Comparison of ENCODE assay signal across 8 mouse cellular contexts in the genomic region with DNA sequence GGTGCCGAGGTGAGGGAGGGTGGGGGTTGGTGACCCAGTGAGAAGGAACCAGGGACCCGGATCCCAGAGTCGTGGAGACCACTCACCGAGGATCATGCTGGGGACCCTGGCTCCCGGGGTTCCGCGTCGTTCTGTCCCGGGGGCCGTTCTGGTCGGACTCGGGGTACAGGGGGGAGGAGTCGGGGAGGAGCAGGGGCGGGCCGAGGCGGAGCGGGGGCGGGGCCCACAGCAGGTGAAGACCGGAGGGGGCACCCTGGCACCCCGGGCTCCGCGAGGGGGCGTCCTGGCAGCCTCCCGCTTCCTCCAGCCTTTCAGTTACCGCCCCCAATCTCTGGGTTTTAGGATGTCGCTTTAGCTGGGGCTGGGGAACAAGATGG. TPM values are rescaled to one million over a fixed set of nuclear protein-coding genes. Genes with fewer than 3 reads are reported as not detected.
A peak's percentile ranks its signal among the peaks of the same experiment; 100 is the strongest.
DNase-seq lines count a peak whose midpoint lies in the region; ATAC-seq and TF ChIP-seq lines count a peak whose summit lies in the region.

A gene (minus strand): TSS at position 133 of the 377 bp plus-strand sequence.

- peak; percentile 40 to 54; a peak in 1 of 4 replicates for TF ChIP-seq POLR2A in MEL (IDR thresholded peaks at IDR 0.05; ENCODE audit: control insufficient read depth in 1 of 2, insufficient read depth in 1 of 2, low read depth in 1 of 2, low read length in 2 of 2, poor library complexity in 1 of 2)
- TF ChIP-seq POLR2A in embryonic fibroblast, embryonic 13.5 days (IDR thresholded peaks at IDR 0.05; ENCODE audit: low read depth, low read length): peak; percentile 48

- peak in 2 of 3 experiments; percentile 34 to 46; a peak in 4 of 6 replicates for TF ChIP-seq CTCF in MEL (IDR thresholded peaks at IDR 0.05 in 2 of 3, conservative IDR thresholded peaks at IDR 0.05 in 1 of 3; ENCODE audit: control insufficient read depth in 1 of 3, insufficient read depth in 1 of 3, low read depth in 2 of 3, low read length in 3 of 3, poor library complexity in 1 of 3, severe bottlenecking in 1 of 3)
- TF ChIP-seq CTCF in embryonic fibroblast, embryonic 13.5 days (IDR thresholded peaks at IDR 0.05; ENCODE audit: borderline replicate concordance, insufficient read depth, low read length): no peak

- peaks cover 0 to 12% of the 10 kb centered on the region in 2 experiments; a peak in 3 of 4 replicates for H3K36me3 ChIP-seq in MEL (ENCODE audit: control insufficient read depth in 1 of 2, insufficient read depth in 2 of 2, low read length in 2 of 2)

- peak; percentile 68 for DNase-seq in CD4-positive helper T cell, adult 2 months (ENCODE audit: low read depth, low spot score)
- DNase-seq in MEL (ENCODE audit: low read depth, low spot score): peak; percentile 78
- peak in 1 of 2 experiments; percentile 54 for DNase-seq in heart, postnatal 14 days
- peak; percentile 59 to 76 for DNase-seq in layer of hippocampus, postnatal 10 days (ENCODE audit: low spot score in 2 of 2)
- peak; percentile 43 for DNase-seq in lung, postnatal 14 days
- peak; percentile 84 for DNase-seq in right cerebral cortex, postnatal 25 days

- H3K79me2 ChIP-seq in MEL (ENCODE audit: control insufficient read depth, insufficient read depth, low read length, poor library complexity): peaks cover 15% of the 10 kb centered on the region

- no peak for TF ChIP-seq EP300 in MEL (IDR thresholded peaks at IDR 0.05; ENCODE audit: low read depth in 1 of 2, low read length in 2 of 2)

- ATAC-seq in cerebellum, adult (ENCODE audit: insufficient number of reproducible peaks, low FRiP score, low TSS enrichment): no peak

- H3K4me3 ChIP-seq in MEL (ENCODE audit: control insufficient read depth in 1 of 2, insufficient read depth in 1 of 2, low read depth in 2 of 2, low read length in 2 of 2): peak within 1 kb of the TSS; percentile 71 to 82
- H3K4me3 ChIP-seq in embryonic fibroblast, embryonic 13.5 days (ENCODE audit: insufficient read depth, low read length): peak within 1 kb of the TSS; percentile 43

- intact Hi-C loops in heart, postnatal 14 days (cut with DNase I): no loop called here

- TF ChIP-seq RAD21 in MEL (IDR thresholded peaks at IDR 0.05; ENCODE audit: low read depth, low read length): no peak

- H3K9ac ChIP-seq in MEL (ENCODE audit: control insufficient read depth, low read depth, low read length, poor library complexity, severe bottlenecking): peak within 1 kb of the TSS; percentile 72

- peaks cover 0 to 18% of the 10 kb centered on the region in 2 experiments; a peak in 3 of 4 replicates for H3K4me1 ChIP-seq in MEL (ENCODE audit: control insufficient read depth in 1 of 2, insufficient read depth in 2 of 2, low read length in 2 of 2)
- H3K4me1 ChIP-seq in embryonic fibroblast, embryonic 13.5 days (ENCODE audit: control insufficient read depth, insufficient read depth, low read length): 0 out of 2 replicates have a peak, but pooled peaks cover 9% of the 10 kb centered on the region

- peak within 1 kb of the TSS; percentile 87 for H3K27ac ChIP-seq in MEL (ENCODE audit: control insufficient read depth, low read depth, low read length)
- no peak within 1 kb of the TSS for H3K27ac ChIP-seq in embryonic fibroblast, embryonic 13.5 days (ENCODE audit: insufficient read depth, low read length)

- H3K9me3 ChIP-seq in MEL (replicated peaks; ENCODE audit: insufficient read depth, low read length): no peaks in the 10 kb centered on the region

- no peaks in the 10 kb centered on the region for H3K27me3 ChIP-seq in MEL (ENCODE audit: control insufficient read depth in 1 of 2, insufficient read depth in 2 of 2, low read length in 2 of 2)

TF ChIP-seq in MEL, 35 proteins besides CTCF, POLR2A, EP300 and RAD21:
- TF ChIP-seq NELFE (IDR thresholded peaks at IDR 0.05; ENCODE audit: low read depth, low read length) (peak; percentile 70), ZKSCAN1 (IDR thresholded peaks at IDR 0.05; ENCODE audit: low read depth, low read length) (no peak)

RNA-seq across cellular contexts. Expression of the gene that starts here (rescaled TPM):
- total RNA-seq in MEL (2012; rRNA removed): 4.4 and 5.2 TPM in 2 replicates
- 10 to 100 TPM in 1 of 2 experiments, not detected in 1; 54.0 TPM for polyA plus RNA-seq in MEL (2012; ENCODE audit: insufficient read depth in 1 of 2, insufficient read length in 2 of 2, low read depth in 1 of 2, low replicate concordance in 2 of 2, missing spikeins in 1 of 2)
- polyA plus RNA-seq in embryonic fibroblast, embryonic 13.5 days (2011; ENCODE audit: insufficient read length, low read depth, missing spikeins): 25.0 and 27.6 TPM in 2 replicates
- total RNA-seq in heart, postnatal 14 days (2021): 10 to 100 TPM; 16.6 to 18.4 TPM
- 10 to 100 TPM; 36.5 to 45.0 TPM for total RNA-seq in layer of hippocampus, postnatal 10 days (2021)
